Mouse (Mus musculus) adrenal gland, postnatal 10 days (tissue): ENCODE data around the gene Pprc1. TPM values are rescaled to one million over a fixed set of nuclear protein-coding genes. Genes with fewer than 3 reads are reported as not detected.

Source experiments
- DNase-seq: peaks from one replicate; pipeline ENCODE4 v3.0.0; 2021; ENCODE audit warnings: mixed read lengths
- long read RNA-seq, 2 experiments: library from polyadenylated mRNA; stranded (forward); transcript quantifications; one replicate each; pipeline ENCODE4 v2.0.0; 2021
- total RNA-seq, 2 experiments: library from RNA; stranded (reverse); gene quantifications; 2 replicates each; pipeline ENCODE4 v1.2.3; 2021

Gene Pprc1
- 10 to 100 TPM; 23.5 to 36.5 TPM for total RNA-seq
- long read RNA-seq, experiment 1, partial matches to known transcripts: 3 of 5 reads
- long read RNA-seq, experiment 1, other reads (novel, unspliced or antisense): 2 of 5 reads
- long read RNA-seq, experiment 2, partial matches to known transcripts: 1 of 3 reads
- long read RNA-seq, experiment 2, other reads (novel, unspliced or antisense): 2 of 3 reads

DNA sequence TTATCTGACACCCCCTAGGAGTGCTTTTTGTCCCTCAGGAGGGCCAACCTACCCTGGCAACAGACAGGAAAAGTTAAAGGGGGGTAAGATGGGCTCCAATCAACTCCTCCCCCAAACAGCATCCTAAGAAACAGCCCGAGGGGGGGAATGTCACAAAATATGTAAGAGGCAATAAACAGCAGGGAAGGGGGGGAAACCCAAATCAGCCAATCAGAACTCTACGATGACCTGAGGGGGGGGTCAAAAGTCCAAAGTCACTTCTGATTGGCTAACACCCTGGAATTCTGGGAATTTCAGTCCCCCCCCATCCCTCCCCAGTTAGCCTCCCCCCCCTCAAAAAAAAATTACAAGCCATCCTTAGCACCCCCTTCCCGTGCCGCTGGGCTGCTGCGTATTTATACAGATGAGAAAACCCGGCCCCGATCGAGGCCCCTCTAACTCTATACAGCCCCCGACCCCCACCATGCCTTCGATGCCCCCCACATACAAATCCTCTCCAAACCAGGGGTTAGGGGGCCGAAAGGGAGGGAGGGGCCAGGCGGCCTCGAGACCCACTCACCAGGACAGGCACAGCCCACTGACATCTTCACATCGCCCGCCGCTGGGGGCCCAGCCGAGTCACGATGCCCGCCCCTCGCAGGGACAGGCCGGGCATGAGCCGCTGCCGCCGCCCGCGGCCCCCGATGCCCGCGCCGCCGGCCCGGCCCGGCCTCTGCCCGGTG is at the start of gene Pprc1:
Gene Pprc1 (plus strand): TSS at position 616 of the 722 bp plus-strand sequence.
- DNase-seq: peak; percentile 67

DNA sequence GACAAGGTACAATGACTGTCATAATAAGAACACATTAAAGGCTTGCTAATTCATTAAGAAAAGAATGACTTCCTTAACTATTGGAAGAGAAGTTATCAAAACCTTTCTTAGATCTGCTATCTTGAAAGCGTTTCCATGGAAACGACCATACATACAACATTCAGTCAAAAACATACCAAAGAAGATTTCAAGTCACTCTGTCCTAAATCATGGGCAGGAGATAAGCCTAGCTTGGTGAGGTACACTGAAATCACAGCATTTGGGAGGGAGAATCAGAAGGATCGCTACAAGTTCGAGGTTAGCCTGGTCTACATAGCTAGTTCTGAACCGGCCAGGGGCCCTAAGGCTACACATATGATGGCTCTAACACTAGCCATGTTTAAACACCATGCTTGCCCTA is 47.3 kb upstream of the Pprc1 start:
- DNase-seq: no peak

DNA sequence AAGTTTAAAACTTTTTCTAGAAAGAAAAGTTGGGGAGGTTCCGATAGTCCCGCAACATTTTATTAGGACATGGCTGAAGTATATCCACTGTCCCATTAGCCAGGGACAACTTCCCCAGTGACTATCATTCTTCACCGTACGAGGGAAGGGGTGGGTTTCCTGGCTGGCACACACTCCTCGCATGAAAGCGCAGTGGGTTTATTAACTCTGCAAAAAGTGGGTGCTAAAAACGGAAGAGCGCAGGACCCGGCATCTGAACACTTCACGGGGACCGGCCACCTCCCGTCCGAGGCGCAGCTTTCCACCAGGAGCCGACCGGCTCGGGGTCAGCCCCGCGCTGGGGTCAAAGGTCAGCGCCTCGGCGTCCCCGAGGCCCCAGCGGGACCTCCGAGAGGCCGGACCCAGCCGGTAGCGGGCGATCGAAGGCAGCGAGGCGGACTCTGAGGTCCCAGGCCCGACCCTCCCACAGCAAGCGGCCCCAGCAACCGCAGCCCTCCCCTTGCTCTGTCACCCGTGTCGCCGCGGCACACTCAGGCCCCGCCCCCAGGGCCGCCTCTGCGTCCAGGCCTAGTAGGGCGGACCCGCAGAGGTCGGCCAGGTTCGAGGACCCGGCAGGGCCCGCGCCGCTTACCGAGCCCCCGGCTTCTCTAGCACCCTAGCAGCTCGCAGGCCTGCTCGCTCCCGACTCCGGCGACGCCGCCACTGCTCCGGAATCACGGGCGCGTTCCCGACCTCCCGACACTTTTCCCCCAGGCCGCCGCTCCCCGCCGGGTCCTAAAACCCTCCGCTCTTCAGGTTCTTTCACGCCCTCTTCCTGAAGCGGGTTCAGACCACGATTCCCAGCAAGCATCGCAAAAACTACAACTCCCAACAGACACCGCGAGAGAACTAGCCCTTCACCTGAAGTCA is 46.6 kb upstream of the Pprc1 start, which contains the start of gene Armh3:
Gene Armh3 (minus strand): TSS at position 704 of the 909 bp plus-strand sequence.
- DNase-seq: peak; percentile 92

DNA sequence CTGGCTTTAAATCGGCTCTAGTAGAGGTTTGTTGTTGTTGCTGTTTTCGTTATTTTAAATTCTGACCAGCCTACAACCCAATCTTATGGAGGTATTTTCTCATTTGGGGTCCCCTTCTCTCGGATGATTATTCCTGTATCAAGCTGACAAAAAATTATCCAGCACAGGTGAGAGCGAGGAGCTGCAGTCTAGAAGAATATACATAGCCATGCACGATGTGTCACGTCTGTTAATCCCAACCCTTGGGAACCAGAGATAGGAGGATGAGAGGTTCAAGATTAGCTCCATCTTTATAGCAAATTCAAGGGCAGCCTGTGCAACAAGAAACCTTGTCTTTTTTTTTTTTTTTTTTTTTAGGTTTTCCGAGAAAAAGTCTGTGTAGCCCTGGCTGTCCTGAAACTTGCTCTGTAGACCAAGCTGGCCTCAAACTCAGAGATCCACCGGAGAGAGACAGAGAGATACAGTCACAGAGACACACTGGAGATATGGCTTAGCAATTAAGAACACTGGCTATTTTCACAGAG is 45.9 kb upstream of the Pprc1 start:
- DNase-seq: no peak

DNA sequence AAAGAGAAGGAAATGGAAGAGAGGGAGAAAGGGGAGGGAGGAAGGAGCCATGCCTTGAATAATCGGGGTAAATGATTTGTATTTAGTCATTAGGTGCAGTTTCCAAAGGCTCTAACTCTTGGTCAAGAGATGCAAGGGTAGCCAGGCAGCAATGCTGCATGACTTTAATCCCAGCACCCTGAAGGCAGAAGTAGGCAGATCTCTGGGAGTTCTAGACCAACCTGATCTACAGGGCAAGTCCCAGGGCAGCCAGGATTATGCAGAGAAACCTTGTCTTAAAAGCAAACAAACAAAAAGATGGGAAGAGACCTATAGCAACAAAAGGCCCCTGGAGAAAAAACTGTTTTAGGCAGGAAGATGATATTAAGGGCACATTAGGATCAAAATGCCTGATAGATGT is 45.3 kb upstream of the Pprc1 start:
- DNase-seq: no peak

DNA sequence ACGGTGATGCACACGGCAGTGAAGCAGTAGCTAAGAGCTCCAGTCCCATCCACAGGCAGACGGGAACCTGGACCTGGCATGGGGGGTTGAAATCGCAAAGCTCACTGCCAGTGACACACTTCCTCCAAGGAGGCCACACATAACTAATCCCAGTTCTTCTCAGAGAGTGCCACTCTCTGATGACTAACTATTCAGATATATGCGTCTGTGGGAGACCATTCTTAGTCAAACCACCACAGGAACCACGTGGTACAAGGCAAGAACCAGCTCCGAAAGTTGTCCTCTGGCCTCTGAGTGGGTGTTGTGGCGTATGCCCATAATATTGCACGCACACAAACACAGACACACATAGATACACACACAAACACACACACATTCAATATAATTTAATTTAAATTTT is 42.4 kb upstream of the Pprc1 start:
- DNase-seq: no peak

DNA sequence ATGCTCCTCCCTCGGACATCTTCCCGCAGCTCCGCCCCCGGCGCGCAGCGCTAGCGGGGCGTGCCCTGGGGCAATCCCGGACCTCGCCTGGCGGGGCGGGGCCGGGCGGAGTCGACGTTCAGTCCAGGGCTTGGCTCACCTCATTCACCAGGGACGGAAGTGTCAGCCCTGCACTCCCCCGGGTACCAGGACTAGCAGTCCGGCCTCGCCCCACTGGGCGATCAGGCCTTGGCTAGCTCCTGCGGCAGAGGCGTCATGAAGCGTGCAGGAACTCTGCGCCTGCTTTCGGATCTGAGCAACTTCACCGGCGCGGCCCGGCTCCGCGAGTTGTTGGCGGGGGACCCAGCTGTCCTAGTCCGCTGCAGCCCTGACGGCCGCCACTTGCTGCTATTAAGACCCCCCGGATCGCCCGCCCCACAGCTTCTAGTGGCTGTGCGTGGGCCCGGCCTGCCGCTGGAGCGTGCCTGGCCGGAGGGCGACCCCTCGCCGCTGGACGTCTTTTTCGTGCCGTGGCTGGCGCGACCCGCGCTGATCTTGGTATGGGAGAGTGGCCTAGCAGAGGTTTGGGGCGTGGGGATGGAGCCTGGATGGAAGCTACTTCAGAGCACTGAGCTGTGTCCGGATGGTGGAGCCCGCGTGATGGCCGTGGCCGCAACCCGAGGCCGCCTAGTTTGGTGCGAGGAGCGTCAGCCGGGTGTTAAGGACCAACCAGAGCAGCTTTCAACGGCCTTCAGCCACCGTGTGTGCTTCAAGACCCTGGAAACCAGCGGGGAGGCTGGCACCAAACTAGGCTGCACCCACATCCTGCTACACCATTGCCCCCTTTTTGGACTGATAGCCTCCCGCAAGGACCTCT is 41.1 kb upstream of the Pprc1 start, which contains the start of gene Hps6:
Gene Hps6 (plus strand): TSS at position 138 of the 856 bp plus-strand sequence.
- peak; percentile 94 for DNase-seq

DNA sequence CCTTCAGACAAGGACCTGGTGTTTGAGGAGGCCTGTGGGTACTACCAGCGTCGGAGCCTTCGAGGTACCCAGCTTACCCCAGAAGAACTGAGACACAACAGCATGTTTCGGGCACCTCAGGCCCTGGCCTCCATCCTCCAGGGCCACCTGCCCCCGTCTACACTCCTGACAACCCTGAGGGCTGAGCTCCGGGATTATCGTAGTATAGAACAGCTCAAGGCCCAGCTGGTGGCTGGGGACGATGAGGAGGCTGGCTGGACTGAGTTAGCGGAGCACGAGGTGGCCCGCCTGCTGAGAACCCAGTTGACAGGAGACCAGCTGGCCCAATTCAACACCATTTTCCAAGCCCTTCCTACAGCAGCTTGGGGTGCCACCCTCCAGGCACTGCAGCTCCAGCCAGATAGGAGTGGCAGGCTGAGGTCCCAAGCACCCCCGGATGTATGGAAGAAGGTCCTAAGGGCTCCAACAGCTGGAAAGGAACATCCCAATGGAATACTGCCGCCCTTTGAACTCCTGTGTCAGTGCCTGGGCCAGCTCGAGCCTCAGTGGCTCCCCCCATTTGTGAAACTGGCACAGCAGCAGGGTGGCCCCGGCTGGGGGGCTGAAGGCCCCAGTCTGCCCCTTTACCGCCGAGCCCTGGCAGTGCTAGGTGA is 39.7 kb upstream of the Pprc1 start:
- no peak for DNase-seq

DNA sequence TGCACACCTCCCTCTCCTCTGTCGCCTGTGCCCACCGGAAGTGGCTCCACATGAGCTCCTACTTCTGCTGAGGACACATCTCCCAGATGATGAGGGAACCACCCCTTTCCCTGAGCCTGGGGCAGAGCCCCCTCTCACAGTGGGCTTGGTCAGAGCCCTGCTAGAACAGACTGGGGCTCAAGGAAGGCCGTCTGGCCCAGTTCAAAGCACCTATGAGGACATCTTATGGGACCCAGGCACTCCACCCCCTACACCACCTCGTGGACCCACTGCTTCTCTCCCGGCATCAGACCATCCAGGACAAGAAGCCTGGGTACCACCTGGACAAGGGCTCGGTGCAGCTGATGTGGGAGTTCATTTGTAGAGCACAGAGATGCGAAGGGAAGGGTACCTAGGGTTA is 39.0 kb upstream of the Pprc1 start:
- no peak for DNase-seq

DNA sequence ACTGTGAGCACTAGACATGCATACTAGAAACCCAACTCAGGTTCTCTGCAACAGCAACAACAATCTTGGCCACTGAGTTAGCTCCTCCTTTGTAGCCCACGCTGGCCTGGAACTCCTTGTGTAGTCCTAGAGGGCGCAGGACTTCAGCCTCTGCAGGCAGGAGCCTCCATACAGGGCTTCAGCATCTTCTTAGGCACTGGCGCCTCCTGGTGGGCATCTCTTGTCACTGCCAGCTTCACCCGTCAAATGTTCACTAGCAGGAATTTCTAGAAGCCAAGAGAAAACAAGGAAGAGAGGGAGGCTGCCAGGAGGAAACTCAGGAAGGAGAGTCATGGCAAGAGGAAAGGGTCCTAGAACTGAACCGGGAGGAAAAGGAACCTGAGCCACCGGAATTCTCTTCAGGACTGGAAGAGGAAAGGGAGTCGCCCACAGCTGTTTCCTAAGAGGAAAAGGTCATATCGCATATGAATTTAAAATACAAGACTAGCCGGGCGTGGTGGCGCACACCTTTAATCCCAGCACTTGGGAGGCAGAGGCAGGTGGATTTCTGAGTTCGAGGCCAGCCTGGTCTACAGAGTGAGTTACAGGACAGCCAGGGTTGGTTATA is 30.0 kb upstream of the Pprc1 start:
- DNase-seq: peak; percentile 93

DNA sequence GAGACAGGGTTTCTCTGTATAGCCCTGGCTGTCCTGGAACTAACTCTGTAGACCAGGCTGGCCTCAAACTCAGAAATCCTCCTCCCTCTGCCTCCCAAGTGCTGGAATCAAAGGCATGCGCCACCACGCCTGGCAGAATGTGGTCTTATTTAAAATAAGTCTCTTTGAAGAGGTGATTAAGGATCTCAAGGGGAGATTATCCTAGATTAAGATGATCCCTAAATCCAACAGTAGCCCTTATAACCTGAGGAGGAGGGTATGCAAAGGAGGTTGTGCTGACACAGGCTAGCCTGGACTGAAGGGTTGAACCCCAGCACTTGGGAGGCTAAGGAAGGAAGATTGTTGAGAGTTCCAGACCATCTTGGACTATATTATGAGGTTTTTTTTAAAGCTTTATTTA is 28.7 kb upstream of the Pprc1 start:
- DNase-seq: no peak

DNA sequence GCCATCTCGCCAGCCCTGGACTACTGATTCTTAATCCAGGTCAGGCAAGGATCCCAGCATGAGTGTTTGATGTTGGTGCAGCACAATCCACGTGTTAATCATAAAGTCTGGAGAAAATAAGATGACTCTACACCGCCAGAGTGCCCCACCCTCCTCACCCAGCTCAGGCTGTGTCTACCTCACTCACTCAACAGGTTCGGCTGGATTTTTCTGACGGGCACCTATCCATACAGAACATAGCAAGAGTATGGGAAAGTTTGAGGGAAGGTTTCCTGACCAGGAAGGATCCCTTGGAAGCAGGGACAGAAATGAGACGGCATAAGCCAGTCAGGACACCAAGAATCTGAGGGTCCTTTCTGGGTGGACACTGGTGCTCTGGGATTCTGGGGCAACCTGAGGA is 19.7 kb upstream of the Pprc1 start:
- DNase-seq: no peak

DNA sequence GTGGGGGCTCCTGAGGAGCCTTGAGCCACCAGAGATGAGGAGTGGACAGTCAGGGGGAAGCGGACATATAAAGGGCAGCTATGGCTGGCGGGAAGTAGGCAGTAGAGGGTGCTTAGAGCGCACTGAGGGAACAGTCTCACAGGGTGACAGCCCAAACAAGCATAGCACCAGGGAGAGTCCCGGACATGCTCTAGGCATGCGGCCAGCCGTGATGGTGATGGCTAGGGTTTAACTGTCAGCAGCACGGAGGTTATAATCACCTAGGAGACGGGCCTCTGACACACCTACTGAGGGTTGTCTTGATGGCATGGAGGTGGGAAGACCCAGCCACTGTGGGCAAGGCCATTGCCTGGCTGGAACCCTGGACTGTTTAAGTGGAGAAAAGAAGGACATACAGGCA is 18.1 kb upstream of the Pprc1 start:
- DNase-seq: no peak

DNA sequence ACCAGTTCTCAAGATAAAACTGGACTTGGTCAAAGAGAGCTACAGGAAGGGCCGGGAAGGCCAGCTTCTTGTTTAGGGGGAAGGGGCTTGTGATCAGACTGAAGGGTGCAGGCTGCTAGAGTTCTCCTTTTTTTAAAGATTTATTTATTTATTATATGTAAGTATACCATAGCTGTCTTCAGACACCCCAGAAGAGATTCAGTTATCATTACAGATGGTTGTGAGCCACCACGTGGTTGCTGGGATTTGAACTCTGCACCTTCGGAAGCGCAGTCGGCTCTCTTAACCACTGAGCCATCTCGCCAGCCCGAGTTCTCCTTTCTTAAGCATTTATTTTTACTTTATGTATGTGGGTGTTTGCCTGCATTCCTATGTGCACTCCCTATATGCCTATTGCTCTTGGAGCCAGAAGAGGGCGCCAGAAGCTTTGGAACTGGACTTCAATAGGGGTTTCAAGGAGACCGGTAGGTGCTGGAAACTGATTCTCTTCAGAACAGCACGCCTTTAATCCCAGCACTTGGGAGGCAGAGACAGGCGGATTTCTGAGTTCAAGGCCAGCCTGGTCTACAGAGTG is 15.9 kb upstream of the Pprc1 start:
- DNase-seq: no peak

DNA sequence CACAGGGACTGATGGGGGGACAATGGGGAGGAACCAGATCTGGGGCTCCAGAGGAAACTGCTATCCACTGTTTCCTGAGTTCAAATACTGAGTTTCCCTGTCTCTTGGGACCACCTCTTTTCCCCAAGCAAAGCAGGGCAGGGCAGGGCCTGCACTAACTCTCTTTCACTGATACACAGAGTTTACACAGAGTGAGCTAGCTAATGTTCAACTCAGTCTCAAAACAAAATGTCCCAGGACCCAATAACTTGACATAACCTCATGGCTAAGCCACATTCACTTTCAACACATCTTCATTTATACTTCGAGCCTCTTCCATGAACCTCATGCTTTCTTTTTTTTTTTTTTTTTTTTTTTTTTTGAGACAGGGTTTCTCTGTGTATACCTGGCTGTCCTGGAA is 15.0 kb upstream of the Pprc1 start:
- DNase-seq: no peak

DNA sequence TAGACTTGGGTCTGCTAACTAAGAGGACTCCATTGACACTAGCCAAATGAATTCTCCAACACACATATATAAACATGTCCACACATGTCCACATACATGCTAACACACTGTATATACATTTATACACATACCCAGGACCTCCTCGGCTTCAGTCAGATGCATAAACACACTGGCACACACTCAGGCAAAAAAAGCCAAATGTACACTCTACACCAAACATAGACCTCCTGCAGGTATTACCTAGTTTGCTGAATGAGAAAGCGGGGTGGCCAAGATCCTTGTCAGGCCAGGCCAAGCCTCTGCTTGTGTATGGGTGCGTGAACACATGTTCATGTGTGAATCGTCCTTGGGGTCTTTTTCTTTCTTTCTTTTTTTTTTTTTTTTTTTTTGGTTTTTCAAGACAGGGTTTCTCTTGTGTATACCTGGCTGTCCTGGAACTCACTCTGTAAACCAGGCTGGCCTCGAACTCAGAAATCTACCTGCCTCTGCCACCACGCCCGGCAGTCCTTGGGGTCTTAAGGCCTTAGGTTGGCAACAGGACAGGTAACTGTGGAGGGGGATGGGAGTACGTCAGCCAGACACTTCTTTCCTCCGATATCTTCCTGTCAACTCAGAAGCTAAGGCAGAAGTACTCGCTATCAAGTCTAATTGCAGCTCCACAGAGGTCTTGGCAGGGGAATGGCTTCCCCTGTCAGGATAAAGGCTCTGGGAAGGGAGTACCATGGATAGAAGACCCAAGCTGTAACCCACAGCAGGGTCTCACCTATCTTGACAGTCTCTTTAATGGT is 14.3 kb upstream of the Pprc1 start:
- DNase-seq: no peak

DNA sequence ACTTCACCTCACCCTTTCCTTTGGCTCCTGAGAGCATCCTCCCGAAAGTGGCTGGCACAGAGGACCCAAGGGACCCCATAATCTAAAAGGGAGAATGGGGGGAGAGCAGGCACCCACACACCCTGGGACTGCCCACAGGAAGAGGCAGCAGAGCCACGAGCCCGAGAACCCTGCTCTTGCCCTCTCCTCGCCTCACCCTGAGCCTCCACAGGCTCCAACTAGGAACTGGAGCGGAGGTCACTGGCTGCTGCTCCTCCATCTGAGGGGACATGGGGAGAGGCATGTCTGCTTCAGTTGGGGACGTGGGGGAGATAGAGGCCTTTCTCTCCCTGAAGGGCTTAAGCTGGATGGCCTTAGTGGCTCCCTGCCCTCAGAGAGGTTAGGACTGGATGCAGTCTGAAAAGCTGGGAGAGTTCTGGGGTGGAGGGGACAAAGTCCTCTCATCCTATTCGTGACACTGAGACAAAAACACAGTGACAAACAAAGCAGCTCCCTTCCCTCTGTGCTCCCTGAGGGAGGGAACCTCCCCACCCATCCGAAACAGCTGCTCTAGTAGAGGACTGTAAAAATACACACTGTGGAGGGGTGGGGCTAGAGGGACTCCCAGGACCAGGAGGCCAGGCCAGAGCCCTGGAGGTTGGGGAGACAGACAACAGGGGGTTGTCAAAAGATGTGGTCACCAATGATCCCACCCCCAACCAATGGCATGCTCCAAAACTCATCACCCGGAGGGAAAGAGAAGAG is 12.8 kb upstream of the Pprc1 start:
- DNase-seq: no peak

DNA sequence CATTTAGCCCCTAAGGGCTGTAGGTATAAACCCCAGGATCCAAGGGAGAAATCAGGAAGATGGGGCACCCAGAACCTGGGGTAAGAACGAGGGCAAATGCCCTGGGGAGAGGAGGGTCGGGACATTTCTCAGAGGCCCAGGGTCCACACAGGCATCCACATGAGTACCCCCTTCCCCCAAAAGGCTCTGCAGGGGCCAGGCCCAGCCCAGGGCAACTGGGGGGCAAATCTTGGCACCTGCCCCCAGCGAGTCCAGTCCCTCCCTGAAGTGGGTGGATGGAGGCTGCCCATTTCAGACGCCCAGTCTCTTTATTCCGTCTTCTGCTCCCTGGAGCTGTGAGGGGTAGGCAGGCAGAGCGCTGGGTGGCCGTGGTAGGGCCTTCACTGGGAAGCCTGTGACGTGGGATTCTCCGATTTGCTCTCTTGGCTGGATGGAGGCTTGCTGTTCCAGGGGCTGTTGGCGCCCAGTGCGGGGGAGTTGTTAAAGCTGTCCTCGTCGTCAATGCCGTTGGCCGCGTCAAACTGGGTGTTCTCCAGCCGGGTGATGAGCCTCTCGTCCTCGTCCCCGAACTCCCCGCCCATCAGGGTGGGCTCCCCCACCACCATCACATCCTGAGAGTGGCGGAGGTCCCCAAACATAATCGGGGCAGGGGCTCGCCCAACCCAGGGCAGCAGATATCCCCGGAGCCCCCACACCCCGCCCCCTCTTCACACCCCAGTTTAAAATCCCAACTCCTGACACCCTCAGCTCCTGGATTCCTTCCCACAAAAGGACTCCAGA is 11.8 kb upstream of the Pprc1 start:
- no peak for DNase-seq
